Mouse (Mus musculus) heart, adult 18-20 months (tissue): ENCODE data around the gene Ap1g2. TPM values are rescaled to one million over a fixed set of nuclear protein-coding genes. Genes with fewer than 3 reads are reported as not detected.

Source experiments
- DNase-seq, 2 experiments: peaks; one replicate each; pipeline ENCODE4 v3.0.0; 2021 to 2022; ENCODE audit warnings: mixed read lengths in 1 of 2
- total RNA-seq, 2 experiments: library from RNA; stranded (reverse); gene quantifications; 2 replicates each; pipeline ENCODE4 v1.2.3; 2021

Gene Ap1g2
- total RNA-seq, 2 experiments from 2014 or later = 3.3 to 8.3 TPM

DNA sequence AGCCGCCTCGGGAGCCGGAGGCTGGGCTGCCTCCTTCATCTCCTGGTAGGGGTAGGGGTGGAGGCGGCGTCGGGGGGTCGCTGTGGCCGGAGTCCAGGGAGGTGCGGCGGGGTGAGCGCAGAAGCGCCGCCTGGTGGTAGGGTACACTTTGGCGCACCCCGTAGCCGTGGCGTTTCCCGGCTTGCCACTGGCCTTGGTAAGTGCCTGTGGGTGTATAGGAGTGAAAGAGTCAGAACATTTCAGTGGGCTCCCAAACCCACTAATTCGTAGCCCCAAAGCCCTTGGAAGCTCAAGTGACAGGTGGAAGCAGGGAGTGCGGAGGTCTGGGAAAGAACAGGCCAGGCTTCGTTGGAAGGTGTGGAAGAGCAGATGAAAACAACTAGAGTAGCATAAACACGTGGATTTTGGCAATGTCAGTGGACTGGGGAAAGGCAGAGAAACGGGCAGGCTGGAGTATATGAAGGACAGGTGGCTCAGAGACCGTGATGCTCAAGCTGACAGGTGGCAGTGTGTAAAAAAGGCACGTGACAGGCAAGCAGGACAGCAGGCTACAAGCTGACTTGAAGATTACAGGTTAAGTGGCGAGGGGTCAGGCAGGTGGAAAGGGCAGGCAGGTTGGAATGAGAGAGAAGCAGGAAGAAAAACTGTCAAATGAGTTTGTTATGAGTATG is 7.7 kb upstream of the Ap1g2 start:
- DNase-seq = no peak

DNA sequence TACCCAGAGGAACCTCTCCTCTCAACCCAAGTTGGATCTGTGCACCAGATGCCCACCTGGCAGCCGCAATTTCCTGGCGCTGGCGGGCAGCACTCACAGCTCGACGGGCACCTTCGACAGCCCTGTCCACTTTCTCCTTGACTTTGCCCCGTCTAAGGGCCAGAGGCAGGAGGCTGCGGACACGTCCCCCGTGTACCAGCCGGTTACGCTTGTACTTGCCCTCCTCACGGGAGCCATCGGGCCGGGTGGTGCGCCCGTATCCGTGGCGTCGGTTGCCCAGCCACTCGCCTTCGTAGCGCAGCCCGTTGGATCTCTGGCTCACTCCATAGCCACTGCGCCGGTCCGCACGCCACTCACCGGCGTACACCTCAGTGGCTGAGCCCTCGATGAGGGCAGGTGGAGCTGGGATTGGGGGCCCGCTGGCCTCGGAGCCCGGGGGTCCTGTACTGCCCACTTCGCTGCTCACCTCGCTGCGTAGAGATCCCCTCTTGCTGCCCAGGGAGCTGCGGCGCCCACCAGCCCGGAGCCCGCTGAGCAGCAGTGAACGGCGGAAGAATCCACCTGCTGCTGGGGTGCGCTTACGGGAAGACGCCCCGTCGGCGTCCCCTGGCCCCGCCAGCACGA is 7.1 kb upstream of the Ap1g2 start:
- no peak for DNase-seq

DNA sequence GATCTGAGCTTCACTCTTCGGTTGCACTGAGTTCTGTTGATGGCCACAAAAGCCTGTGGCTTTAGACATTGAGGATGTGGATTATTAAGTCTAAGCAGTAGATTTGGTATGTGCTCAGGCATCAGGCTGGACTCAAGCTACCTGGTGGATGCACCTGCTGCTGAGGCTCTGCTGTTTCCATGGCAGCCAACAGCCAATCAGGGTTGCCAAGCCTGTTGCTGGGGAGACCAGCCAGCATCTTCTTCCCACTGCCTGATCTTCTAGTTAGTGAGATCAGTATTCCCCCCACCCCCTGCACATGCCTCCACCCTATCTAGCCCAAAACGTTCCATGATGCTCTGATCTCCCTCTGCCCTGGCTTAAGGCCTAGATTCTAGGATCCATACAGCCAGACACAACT is 5.3 kb upstream of the Ap1g2 start:
- no peak for DNase-seq

DNA sequence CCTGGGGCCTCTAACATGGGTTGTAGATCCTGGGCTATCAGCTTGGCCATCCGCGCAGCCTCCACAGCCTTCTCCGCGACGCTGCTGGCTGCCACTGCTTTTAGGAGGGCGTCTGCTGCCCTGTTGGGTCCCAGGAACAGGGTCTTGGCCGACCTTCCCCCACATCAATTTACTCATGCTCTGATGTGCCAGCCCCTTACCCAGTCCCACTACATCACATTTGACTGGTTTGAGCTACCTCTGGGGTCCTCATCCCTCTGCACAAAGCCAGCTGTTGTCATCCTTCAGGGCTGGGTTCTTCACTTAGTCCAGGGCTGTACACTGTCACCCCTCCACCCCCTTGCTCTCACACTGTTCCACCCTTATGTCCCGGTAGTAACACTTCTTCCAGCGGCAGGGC is 3.7 kb upstream of the Ap1g2 start:
- DNase-seq = no peak

DNA sequence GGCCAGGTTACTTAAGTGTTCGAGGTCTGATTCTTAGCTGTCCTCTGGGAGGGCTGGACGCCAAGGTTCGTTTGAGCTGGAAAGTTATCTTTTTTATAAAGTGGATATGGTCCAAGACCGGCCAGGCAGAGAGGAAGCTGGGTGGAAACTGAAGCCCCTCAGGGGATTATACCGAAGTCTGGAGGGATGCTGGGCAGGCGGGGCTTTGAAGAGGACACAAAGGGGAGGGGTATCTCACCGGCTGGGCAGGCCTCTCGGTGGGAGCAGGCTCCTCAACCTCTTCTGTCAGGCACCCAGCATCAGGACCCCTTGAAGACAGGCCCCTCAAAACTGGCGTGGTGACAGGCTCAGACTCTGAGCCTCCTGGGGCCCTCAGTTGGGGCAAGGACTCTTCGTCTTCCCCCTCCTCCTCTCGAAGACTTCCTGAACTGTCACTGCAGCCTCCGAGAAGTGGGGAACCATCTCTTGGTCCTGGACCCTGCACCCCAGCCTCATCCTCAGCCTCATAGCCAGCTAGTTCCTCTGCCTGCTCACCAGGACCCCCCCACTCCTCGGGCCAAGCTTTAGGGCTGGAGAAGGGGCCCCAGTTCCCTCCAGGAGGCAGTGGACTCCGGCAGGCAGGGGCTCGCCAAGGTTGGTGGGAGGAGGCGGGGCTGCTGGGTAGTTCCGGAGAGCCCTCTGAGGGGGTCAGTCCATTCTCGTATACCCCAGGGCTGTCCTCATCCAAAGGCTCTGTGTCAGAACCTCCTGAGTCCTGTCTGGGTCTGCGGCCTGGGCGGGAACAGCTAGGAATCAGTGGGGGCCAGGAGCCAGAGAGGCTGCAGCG is 2.9 kb upstream of the Ap1g2 start:
- no peak for DNase-seq

DNA sequence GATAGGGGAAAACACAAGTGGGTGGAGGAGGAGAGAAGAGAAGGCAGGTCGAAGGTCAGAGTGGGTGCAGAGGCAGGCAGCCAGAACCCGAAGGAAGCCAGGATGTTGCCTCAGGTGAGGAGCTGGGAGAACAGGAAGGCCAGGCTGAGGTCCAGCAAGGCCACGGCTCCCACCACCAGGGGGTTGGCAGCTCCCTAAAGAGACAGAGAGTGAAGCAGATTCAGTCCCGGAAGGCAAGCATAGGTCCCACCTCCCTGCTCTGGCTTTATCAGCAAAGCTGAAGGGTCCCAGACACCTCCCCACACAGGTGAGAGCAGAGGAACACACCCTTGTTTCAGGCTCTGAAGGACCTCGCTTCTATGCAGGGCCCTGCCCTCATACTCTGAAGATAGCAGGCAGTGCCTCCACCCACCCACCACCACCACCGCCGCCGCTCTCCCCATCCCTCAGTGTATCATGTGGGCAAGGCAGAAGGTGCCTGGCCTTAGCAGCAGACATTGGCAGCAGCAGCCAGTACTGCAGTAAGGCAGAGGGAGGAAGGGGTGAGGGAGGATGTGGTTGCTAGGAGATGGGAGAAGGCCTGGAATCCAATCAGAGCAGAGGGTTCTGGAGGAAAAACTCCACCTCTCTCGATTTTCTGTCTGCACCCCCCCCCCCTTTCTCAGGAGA is 1.9 kb upstream of the Ap1g2 start:
- DNase-seq = no peak

DNA sequence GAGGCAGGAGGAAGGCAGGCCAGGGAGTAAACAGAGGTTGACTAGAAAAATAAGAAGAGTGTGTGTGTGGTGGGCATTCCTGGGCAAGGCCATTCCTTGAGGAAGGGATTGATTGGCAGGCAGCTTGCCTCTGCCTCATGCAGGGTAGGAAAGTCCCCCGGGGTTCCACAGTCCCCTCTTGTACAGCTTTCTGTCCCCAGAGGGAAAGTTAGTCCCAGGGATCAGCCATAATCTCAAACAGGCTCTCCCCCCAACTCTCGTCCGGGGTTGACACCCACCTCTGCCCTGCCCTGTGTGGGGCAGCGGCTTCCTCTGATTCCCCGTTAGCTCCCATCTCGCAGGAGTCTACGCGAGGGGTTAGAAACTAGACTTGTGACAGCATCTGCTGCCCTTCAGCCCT is 597 bp upstream of the Ap1g2 start:
- no peak for DNase-seq

DNA sequence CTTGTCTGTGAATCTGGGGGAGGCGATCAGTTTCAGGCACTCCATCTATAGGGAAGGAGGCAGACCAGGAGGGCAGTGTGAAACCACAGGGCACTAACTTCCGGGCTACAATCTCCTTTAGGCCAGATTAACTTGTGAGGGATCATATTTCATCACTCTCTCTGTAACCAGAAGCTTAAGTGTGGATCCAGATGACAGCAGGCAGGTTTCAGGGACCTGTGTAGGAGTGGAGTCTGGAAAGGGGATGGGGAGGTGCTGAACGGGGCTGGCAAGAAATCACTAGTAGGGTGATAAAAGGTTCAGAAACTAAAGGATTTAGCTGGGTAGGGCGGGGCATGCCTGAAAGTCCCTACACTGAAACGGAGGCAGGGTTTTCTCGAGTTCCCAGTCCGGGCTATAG is 1.0 kb downstream of the Ap1g2 start:
- DNase-seq = no peak

DNA sequence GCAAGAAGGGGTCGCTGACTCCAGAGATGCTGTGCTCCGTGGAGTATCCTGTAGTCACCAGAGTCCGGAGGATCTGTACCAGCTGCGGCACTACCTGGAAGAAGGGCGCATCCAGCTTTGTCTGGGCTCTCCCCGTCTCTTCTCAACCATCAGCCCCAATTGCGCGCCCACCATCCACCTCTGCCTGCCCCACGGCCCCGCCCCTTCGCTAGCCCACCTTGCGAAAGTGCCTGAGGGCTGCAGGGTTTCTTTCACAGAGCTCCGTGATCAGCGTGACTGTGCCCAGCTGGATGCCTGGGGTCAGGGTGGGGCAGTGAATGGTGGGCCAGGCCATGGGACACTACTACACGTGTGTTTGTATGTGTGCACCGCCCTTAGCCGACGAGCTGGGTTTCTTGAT is 2.0 kb downstream of the Ap1g2 start:
- DNase-seq = no peak

DNA sequence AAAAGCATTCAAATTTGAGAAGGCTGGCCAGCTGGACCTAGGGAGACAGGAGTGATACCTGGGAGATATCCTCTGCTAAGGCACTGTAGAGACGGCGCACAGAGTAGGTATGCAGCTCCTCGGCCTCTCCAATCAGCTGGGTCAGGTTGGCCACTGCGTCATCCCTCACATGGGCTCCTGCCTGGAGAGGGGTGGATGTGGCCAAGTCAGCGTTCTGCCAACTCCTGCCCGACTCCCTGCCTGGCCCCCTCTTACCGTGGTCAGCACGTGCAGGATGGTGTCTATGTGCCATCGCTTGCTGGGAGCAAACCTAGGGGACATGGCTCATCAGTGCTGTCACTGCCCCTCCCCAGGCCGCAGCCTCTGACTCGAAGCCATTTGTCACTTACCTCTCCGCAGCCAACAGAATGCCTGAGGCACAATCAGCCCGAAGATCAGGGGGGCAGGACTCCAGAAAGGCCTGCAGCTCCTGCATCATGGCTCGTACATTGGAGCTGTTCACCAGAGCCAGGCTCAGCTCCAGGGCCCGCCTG is 4.1 kb downstream of the Ap1g2 start:
- DNase-seq = no peak

DNA sequence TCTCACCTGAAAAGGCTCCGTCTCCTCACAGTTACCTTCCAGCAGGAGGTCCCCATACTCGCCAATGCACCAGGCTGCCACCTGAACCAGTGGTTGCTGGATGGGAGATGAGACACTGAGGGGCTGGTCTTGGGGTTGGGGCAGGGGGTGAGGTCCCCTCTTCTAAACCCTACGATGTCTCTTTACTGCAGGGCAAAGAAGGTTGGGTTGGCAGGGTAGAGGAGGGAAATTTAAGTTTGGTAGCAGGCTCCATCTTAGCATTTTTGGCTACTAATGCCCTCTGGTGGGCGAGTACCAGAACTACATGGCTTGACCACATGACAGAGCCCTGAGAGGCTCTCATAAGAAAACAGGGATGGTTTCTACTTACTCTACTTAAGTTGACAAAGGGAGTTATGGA is 4.8 kb downstream of the Ap1g2 start:
- DNase-seq = peak; percentile 59 to 72

DNA sequence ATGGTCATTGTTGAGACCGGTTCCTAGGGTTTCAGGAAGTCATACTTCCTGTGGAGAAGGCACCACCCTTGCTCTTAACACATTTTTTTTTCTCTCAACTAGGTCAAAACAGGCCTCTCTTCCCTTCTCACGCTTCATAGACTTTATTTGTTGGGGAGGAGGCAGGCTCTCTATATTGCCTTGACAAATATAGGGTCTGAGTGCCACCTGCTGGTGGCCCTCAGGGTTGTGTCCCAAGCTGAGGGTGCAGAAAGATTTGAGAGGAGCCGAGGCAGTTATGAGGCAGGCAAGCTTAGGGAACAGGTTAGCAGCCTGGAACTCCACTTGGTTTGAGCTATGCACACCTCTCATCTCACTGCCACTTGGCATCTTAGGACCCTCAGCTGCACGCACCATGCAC is 8.3 kb downstream of the Ap1g2 start:
- peak in 1 of 2 experiments; percentile 45 for DNase-seq

DNA sequence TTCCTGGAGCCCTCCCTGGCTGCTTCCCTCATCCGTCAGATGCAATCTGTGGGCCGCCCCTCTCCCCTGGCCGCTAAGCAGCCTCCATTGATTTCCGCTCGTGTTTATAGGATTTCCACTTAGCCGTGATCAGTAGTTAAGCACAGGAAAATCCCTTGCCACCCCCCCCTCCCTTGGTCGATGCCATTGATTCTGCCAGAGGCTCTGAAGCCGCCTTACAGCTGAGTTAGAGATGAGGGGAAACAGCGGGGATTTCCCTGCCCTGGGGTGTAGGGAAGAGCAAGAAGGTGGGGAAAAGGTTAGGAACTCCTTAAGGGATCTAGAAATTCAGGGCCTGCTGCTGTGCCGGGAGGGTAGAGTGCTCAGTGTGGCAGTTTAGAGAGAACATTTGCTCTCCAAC is 8.7 kb downstream of the Ap1g2 start:
- no peak for DNase-seq

DNA sequence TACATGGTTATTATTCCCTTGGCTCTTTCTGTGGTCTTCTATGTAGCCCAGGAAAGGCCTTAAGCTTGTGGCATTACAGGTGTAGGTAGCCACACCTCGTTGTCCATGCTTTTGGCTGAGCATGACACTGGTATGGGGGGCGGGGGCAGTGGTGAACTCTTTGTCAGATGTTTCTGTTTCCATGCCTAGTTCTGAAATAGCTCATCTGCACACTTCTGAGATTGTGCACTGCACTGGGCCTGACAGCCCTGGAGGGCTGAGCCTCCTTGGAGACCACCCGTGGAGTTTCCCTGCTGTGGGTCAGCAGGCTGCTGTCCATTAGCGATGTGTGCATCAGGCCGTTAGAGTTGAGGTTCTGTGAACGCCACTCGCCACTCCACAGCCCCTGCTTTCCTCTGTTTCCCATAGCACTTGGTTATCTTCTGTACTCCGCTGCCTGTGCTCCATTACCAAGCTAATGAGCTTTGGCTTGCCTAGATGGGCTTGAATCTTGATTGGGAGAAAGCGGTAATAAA is 9.8 kb downstream of the Ap1g2 start:
- no peak for DNase-seq

DNA sequence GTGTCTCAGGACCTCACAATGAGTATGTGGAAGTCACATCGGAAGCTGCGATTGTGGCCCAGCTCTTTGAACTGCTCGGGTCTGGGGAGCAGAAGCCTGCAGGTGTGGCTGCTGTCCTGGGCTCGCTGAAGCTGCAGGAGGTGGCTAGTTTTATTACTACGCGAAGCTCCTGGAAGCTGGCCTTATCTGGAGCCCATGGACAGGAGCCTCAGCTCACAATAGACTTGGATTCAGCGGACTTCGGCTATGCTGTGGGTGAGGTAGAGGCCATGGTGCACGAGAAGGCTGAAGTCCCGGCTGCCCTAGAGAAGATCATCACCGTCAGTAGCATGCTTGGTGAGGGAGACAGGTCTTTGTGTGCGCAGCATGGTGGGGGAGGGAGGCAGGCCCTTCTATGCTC is 10.7 kb downstream of the Ap1g2 start:
- DNase-seq = no peak

DNA sequence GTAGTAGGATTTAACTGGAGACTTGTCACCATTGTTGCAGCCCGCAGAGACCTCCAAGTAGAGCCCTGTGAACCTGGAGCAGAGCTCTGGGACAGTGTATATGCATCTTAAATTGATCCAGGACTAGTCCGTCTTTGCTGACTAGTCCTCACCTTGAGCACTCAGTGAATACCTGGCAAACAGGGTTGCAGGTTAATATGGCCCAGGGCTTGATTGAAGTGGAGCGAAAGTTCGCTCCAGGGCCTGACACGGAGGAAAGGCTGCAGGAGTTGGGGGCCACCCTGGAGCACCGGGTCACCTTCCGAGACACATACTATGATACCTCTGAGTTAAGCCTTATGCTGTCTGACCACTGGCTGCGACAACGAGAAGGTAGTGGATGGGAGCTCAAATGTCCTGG is 11.1 kb downstream of the Ap1g2 start:
- no peak for DNase-seq

DNA sequence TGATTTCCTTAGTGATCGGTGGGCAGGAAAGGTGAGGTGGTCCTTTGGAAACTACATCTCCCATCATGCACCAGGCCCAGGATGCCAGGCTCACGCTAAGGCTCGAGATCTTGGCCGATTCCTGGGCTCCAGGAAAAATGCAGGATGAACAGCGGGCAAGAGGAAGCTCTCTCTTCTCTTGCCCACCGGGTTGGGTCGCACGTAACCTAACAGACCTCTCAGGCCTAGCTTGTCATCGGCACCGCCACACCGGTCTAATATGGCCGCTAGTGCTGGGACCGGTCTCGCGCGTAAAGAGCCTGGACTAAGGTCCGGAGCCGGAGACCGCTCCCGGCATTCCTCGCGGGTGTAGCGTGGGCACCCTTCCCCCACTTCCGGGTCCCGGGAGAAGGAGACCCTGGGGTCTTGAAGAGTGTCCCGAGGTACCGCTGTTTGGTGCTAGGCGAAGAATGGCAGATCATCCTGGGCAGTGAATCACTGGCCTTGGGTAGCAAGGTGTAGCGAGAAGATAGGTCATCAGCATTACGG is 11.6 kb downstream of the Ap1g2 start, which contains the start of gene Thtpa:
TSS of gene Thtpa (plus strand) at position 81 of the 528 bp plus-strand sequence.
- DNase-seq = peak; percentile 82 to 88

DNA sequence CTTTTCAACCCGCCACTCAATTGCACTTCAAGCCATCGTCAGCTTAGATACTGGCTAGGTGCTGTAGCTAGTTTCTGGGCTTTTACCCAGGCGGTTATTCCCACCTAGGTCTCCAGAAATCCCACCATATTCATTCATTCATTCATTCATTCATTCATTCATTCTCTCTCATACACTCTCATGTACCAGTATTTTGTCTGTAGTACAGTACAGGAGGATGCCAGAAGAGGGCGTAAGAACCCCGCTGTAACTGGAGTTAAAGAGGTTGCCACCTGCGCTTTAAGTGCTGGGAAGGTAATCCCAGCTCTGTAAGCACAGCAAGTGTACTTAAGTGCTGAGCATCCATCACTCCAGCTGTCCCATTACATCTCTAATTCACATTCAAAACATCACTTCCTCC is 12.5 kb downstream of the Ap1g2 start:
- no peak for DNase-seq

DNA sequence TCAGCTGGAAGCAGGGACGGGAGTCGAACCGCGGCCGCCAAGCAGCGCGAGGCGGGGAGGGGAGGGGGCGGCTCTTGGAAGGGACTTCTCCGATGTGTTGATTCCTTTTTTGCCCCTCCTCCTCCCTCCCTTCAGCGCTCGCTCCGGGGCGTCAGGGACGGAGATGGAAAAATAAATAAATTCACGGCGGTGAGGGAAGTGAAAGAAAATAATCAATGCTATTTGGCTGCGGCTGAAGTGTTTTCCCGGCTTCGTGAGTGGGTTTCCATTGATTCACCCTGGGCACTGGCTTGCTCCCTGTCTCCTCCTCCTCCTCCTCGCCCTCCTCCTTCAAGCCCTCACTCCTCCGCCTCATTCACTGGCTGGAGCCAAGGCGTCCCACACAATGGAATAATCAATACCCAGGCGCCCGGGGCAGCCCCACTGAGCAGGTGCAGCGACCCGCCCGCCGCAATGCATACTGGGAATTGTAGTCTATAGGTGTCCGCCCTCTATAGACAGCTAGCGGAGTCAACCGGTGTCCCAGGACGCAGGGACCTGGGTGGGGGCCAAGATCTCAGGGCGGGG is 14.3 kb downstream of the Ap1g2 start, which contains the start of gene Zfhx2:
TSS of gene Zfhx2 (minus strand) at position 314 of the 567 bp plus-strand sequence.
- peak; percentile 95 to 96 for DNase-seq

DNA sequence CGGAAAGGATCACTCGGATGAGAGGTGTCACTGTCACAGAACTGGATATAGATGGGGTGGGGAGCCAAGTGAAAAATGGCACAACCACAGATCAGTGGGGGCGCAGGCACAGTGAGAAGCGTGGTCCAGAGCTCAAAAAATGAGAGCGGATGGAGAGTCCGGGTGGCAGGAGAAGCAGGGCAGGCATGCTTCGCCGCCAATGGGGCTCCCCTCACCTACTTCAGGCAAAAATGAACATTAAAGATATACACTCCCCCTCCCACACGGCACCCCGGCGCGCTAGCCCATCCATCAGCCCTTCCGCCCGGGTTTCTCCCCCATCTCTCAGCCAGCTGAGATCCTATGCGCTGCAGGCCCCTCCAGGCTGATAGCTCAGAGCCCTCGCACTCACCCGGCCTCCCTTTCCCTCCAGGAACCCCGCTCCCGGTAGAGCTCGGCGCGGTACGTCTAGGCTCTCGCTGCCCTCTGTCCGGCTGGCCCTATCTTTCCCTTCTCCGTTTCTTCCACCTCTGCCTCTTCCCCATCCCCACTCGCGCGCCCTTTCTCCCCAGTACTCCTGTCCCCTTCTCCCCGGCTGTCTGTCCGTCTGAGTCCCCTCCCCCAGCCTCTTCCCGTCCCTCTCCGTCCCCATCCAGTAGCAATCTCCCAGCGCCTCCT is 15.1 kb downstream of the Ap1g2 start:
- no peak for DNase-seq
